Mouse (Mus musculus) olfactory bulb, adult 2 months (tissue): ENCODE data around the gene Rspry1. TPM values are rescaled to one million over a fixed set of nuclear protein-coding genes. Genes with fewer than 3 reads are reported as not detected.

Experiments used
- H3K27ac ChIP-seq: fragments of 200-500 bp; 2 replicates; pipeline ENCODE4 v1.5.1; 2012; ENCODE audit warnings: low read depth, low read length; ENCODE audit not compliant: insufficient read depth
- H3K4me1 ChIP-seq: fragments of 200-500 bp; 2 replicates; pipeline ENCODE4 v1.6.1; 2012; ENCODE audit warnings: low read length; ENCODE audit not compliant: control insufficient read depth, insufficient read depth
- H3K4me3 ChIP-seq: fragments of 200-500 bp; 2 replicates; pipeline ENCODE4 v1.5.1; 2012; ENCODE audit warnings: mild to moderate bottlenecking, low read depth, low read length, moderate library complexity; ENCODE audit not compliant: insufficient read depth
- CTCF ChIP-seq: fragments of 200-500 bp; IDR thresholded peaks from 2 replicates; pipeline ENCODE4 v1.5.1; 2012; ENCODE audit warnings: low read depth, mild to moderate bottlenecking, low read length, moderate library complexity; ENCODE audit not compliant: insufficient read depth
- POLR2A ChIP-seq: fragments of 200-500 bp; IDR thresholded peaks from 2 replicates; pipeline ENCODE4 v1.6.1; 2012; ENCODE audit warnings: mild to moderate bottlenecking, low read depth, low read length, moderate library complexity; ENCODE audit not compliant: insufficient read depth
- WGBS: fragments of 180-500 bp; shearing (Covaris S2); methylation state at CpG from one replicate; pipeline ENCODE4 v1.1.7; 2018; 5-methylcytosine and 5-hydroxymethylcytosine counted together
- polyA plus RNA-seq: library from polyadenylated mRNA; stranded (reverse); fragments of >200 nt; gene quantifications from 2 replicates; pipeline ENCODE4 v1.2.4, GENCODE M21; 2012; ENCODE audit warnings: low replicate concordance; ENCODE audit not compliant: missing spikeins, insufficient read depth, insufficient read length

Rspry1 gene
- polyA plus RNA-seq, 1 experiment = not detected

DNA sequence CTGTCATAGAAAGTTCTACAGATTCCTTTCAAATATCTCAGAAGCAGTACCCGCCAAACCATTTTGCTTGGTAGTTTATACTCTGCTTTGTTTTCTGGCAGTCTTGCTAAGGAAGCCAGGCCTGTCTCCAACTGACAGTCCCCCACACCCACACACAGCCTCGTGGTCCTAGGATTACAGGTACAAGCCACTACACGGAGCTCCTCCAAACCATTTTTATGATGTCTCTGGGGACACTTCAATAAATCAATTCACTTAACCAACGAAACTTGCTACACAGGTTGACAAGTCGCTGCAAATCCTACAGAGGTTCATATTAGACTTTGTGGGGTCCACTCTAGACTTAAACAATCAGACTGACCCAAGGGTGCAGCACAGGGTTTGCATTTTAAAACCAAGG, 1.3 kb upstream of the Rspry1 start:
- TF ChIP-seq POLR2A = no peak
- no peak for TF ChIP-seq CTCF
- H3K4me1 ChIP-seq = peaks cover 3% of the 10 kb centered on the region
- WGBS = 13% methylated on average over 5 of the region's 5 CpGs
- peak overlapping the region; percentile 87 for H3K4me3 ChIP-seq
- no peak overlapping the region for H3K27ac ChIP-seq

DNA sequence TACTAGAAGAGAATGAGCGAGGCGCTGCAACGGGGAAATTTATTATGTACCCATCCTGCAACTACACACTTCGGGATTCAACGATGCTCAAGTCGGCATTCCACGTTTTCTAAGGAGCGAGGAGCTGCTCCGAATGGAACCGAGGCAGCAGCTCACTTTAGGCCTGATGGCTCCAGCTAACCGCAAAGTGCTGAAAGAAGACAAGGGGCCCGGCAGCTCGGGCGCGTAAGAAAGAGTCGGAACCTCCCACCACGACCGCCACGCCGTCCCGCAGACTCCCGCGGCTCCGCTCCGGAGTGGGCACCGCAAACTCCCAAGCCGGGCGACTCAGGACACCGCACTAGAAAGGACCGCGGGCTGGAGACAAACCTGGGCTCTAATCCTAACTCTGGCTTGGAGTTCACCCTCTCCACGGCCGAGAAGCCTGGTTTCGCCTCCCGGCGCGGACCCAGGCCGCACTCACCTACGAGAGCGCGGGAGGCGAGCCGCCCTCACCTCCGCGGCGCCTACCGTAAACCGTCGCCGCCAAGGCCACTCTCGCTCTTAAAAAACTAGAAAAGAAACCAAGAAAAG, 617 bp upstream of the Rspry1 start:
- TF ChIP-seq CTCF (no peak), POLR2A (no peak)
- Histone ChIP-seq H3K4me1 (peaks cover 3% of the 10 kb centered on the region), H3K4me3 (peak overlapping the region; percentile 87), H3K27ac (peak overlapping the region; percentile 71)
- WGBS = under 1% methylated on average over 51 of the region's 51 CpGs

DNA sequence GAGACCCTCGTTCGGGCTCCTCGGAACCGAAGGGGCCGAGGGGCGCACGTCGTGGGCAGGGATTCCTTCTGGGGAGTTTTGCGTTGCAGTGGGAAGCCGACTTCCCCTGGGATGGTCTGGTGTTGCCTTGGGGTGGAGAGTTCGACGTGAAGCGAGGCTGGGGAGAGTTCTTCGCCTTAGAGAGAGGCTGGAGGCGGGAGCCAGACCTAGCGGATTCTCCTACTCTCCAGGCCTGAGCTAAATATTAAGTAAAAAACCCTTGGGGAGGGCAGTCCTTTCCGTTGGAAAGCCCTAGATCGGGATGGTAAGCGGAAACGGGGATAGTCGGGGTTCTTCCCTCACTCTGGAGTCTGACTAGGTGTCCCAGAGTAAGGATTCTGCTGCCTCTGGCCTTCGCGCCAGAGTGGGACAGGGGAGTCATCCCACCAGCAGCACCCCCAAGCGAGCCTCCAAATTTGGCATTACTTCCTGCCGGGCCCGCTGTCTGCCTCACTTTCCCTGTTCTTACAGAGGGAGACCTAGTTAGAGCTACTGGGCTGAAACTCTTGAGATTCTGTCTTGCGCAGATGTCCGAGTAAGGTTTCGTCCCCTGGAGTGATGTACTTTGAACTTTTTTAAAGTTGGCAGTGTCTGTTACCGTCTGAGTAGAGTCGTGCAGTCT, 864 bp downstream of the Rspry1 start:
- Histone ChIP-seq H3K4me3 (peak overlapping the region; percentile 92), H3K4me1 (peaks cover 3% of the 10 kb centered on the region), H3K27ac (0 out of 2 replicates have a peak overlapping the region, but pooled peaks have one; percentile 74)
- WGBS = under 1% methylated on average over 31 of the region's 31 CpGs
- TF ChIP-seq CTCF (no peak), POLR2A (no peak)

DNA sequence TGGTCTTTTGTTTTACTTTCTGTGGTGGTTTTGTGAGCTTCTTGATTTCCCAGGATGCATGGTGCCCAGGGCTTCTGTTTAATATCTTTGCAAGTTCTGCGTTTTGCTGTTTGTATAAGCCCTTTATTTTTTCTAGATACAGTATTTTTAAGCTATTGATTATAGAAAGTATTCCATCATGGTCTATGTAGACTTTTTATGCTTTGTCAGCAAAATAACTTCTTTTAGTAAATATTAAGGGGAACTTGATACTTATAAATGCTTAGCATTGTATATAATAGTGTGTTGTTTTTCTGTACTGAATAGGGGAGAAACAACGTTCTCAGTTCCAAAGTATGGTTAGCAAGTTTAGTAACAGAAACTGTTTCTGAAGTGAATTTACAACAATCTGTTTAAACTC, 2.3 kb downstream of the Rspry1 start:
- no peak overlapping the region for H3K4me3 ChIP-seq
- WGBS = 56% methylated on average over 2 of the region's 2 CpGs
- TF ChIP-seq POLR2A (no peak), CTCF (no peak)
- H3K4me1 ChIP-seq = peaks cover 3% of the 10 kb centered on the region
- H3K27ac ChIP-seq = no peak overlapping the region

GRCm38 (mm10) chr8:94607064-94607463, 5.3 kb downstream of the Rspry1 start:
- Histone ChIP-seq H3K27ac (no peak overlapping the region), H3K4me3 (no peak overlapping the region), H3K4me1 (peaks cover 3% of the 10 kb centered on the region)
- WGBS = 97% methylated on average over 5 of the region's 5 CpGs
- no peak for TF ChIP-seq POLR2A
- no peak for TF ChIP-seq CTCF

DNA sequence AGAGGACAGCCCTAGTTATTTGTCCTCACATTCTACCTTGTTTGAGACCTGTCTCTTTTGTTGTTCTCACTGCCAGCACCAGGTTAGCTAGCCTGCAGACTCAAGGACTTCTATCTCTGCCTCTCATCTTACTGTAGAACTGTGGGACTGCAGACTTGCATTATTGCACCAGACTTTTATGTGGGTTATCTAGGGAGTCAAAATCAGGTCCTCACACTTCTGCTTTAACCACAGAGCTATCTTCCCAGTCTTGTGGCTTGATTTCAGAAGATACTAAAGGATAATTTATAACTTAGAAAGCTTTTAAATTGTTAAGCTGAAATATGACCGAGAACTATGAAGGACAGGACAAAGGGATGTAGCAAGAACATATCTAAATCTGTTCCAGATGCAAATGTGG, 23.1 kb downstream of the Rspry1 start:
- WGBS = 92% methylated on average over 1 of the region's 1 CpGs
- TF ChIP-seq POLR2A (no peak), CTCF (no peak)
- Histone ChIP-seq H3K4me1 (no peaks in the 10 kb centered on the region), H3K27ac (no peak overlapping the region), H3K4me3 (no peak overlapping the region)

- TF ChIP-seq POLR2A (no peak), CTCF (no peak)
Measured at GRCm38 (mm10) chr8:94633564-94634194, 31.9 kb downstream of the Rspry1 start.

GRCm38 (mm10) chr8:94634211-94634610, 32.5 kb downstream of the Rspry1 start:
- no peak for TF ChIP-seq CTCF
- no peak for TF ChIP-seq POLR2A
- Histone ChIP-seq H3K27ac (no peak overlapping the region), H3K4me1 (no peaks in the 10 kb centered on the region), H3K4me3 (no peak overlapping the region)

More at GRCm38 (mm10) chr8:94633564-94634194, 31.9 kb downstream of the Rspry1 start:
- H3K27ac ChIP-seq = no peak overlapping the region
- H3K4me1 ChIP-seq = no peaks in the 10 kb centered on the region
- WGBS = 79% methylated on average over 2 of the region's 2 CpGs
- H3K4me3 ChIP-seq = no peak overlapping the region

GRCm38 (mm10) chr8:94641183-94641582, 39.4 kb downstream of the Rspry1 start:
- H3K4me1 ChIP-seq = no peaks in the 10 kb centered on the region
- H3K4me3 ChIP-seq = no peak overlapping the region
- TF ChIP-seq POLR2A = no peak
- TF ChIP-seq CTCF = no peak
- no peak overlapping the region for H3K27ac ChIP-seq
- 80% methylated on average over 2 of the region's 2 CpGs for WGBS

DNA sequence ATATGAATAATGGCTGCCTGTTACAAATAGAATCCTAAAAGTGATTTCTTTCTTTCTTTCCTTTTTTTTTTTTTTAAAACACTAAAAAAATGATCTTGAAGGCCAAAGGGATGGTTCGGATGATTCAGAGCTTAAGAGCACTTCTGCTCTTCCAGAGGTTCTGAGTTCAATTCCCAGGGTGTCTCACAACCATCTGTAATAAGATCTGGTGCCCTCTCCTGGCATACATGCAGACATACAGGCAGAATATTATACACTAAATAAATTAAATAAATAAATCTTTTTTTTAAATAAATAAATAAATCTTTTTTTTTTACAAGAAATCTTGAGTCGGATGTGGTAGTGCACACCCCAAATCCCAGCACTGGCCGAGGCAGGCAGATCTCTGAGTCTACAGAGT, 40.2 kb downstream of the Rspry1 start:
- Histone ChIP-seq H3K4me3 (no peak overlapping the region), H3K27ac (no peak overlapping the region), H3K4me1 (no peaks in the 10 kb centered on the region)
- WGBS = 93% methylated on average over 3 of the region's 3 CpGs
- TF ChIP-seq POLR2A (no peak), CTCF (no peak)
